ENCODE assay signal across 8 mouse cellular contexts in genomic region chr6:38355354-38355823, GRCm38 (mm10). TPM values are rescaled to one million over a fixed set of nuclear protein-coding genes. Genes with fewer than 3 reads are reported as not detected.
DNase-seq lines count a peak whose midpoint lies in the region; ATAC-seq and TF ChIP-seq lines count a peak whose summit lies in the region.

No protein-coding gene starts in this region.

- peaks cover 11% of the 10 kb centered on the region for H3K27me3 ChIP-seq in kidney, postnatal 0 days (ENCODE audit: insufficient read depth, low read length)
- H3K27me3 ChIP-seq in embryonic facial prominence, embryonic 15.5 days = peaks cover 50% of the 10 kb centered on the region
- H3K27me3 ChIP-seq in intestine, postnatal 0 days (replicated peaks; ENCODE audit: control insufficient read depth, insufficient read depth, low read length) = no peaks in the 10 kb centered on the region; the same call in 1 of the 2 replicates
- H3K27me3 ChIP-seq in neural tube, embryonic 12.5 days (replicated peaks) = peaks cover 63% of the 10 kb centered on the region

- no peak for DNase-seq in kidney, postnatal 0 days (ENCODE audit: low spot score)
- DNase-seq in kidney, adult 11 months = no peak
- DNase-seq in gastrocnemius, postnatal 25 days = no peak
- DNase-seq in spleen, postnatal 10 days (ENCODE audit: low spot score in 2 of 2) = no peak

- no peaks in the 10 kb centered on the region for H3K36me3 ChIP-seq in kidney, postnatal 0 days (ENCODE audit: insufficient read depth, low read length)
- no peaks in the 10 kb centered on the region for H3K36me3 ChIP-seq in embryonic facial prominence, embryonic 15.5 days
- no peaks in the 10 kb centered on the region for H3K36me3 ChIP-seq in intestine, postnatal 0 days (ENCODE audit: control insufficient read depth, insufficient read depth)
- H3K36me3 ChIP-seq in neural tube, embryonic 12.5 days = no peaks in the 10 kb centered on the region

- H3K4me1 ChIP-seq in kidney, postnatal 0 days (replicated peaks; ENCODE audit: insufficient read depth, low read length) = no peaks in the 10 kb centered on the region
- H3K4me1 ChIP-seq in embryonic facial prominence, embryonic 15.5 days = peaks cover 21% of the 10 kb centered on the region
- peaks cover 3% of the 10 kb centered on the region for H3K4me1 ChIP-seq in intestine, postnatal 0 days (replicated peaks; ENCODE audit: control insufficient read depth, insufficient read depth, low read length)
- H3K4me1 ChIP-seq in neural tube, embryonic 12.5 days = peaks cover 7% of the 10 kb centered on the region

- TF ChIP-seq CTCF in kidney, postnatal 0 days (IDR thresholded peaks at IDR 0.05; ENCODE audit: low read depth) = no peak
- no peak for TF ChIP-seq CTCF in intestine, postnatal 0 days (IDR thresholded peaks at IDR 0.05; ENCODE audit: low read depth)

- no peak overlapping the region for H3K9ac ChIP-seq in kidney, postnatal 0 days (ENCODE audit: low read depth, low read length)
- no peak overlapping the region for H3K9ac ChIP-seq in embryonic facial prominence, embryonic 15.5 days
- no peak overlapping the region for H3K9ac ChIP-seq in intestine, postnatal 0 days (ENCODE audit: low read depth, low read length)
- H3K9ac ChIP-seq in neural tube, embryonic 12.5 days = no peak overlapping the region

- ATAC-seq in kidney, postnatal 0 days (replicated peaks; ENCODE audit: low FRiP score, low read depth) = no peak
- ATAC-seq in embryonic facial prominence, embryonic 15.5 days (ENCODE audit: insufficient number of reproducible peaks, low FRiP score, low TSS enrichment, low read depth) = no peak
- ATAC-seq in intestine, postnatal 0 days = no peak
- no peak for ATAC-seq in neural tube, embryonic 12.5 days (ENCODE audit: low FRiP score, low read depth)
- no peak for ATAC-seq in megakaryocyte progenitor cell, adult 5-6 weeks (replicated peaks; ENCODE audit: poor library complexity)

- peak overlapping the region; percentile 69 for H3K4me2 ChIP-seq in kidney, postnatal 0 days (ENCODE audit: low read length)
- H3K4me2 ChIP-seq in embryonic facial prominence, embryonic 15.5 days (replicated peaks) = peak overlapping the region; percentile 81
- peak overlapping the region; percentile 75 for H3K4me2 ChIP-seq in intestine, postnatal 0 days (replicated peaks; ENCODE audit: low read depth)
- H3K4me2 ChIP-seq in neural tube, embryonic 12.5 days (replicated peaks) = 0 out of 2 replicates have a peak overlapping the region, but pooled peaks have one; percentile 71

- peak overlapping the region; percentile 62 for H3K4me3 ChIP-seq in kidney, postnatal 0 days (replicated peaks; ENCODE audit: low read depth, low read length)
- H3K4me3 ChIP-seq in embryonic facial prominence, embryonic 15.5 days (replicated peaks) = peak overlapping the region; percentile 72; the same call in 1 of the 2 replicates
- H3K4me3 ChIP-seq in intestine, postnatal 0 days (ENCODE audit: low read depth, low read length) = peak overlapping the region; percentile 72
- no peak overlapping the region for H3K4me3 ChIP-seq in neural tube, embryonic 12.5 days

- H3K9me3 ChIP-seq in kidney, postnatal 0 days (replicated peaks; ENCODE audit: low read length) = no peaks in the 10 kb centered on the region
- H3K9me3 ChIP-seq in embryonic facial prominence, embryonic 15.5 days (replicated peaks) = no peaks in the 10 kb centered on the region
- H3K9me3 ChIP-seq in intestine, postnatal 0 days (ENCODE audit: control insufficient read depth) = no peaks in the 10 kb centered on the region
- H3K9me3 ChIP-seq in neural tube, embryonic 12.5 days = no peaks in the 10 kb centered on the region

- H3K27ac ChIP-seq in kidney, postnatal 0 days = no peak overlapping the region
- H3K27ac ChIP-seq in embryonic facial prominence, embryonic 15.5 days (replicated peaks) = no peak overlapping the region
- H3K27ac ChIP-seq in intestine, postnatal 0 days (ENCODE audit: low read depth, low read length) = no peak overlapping the region
- H3K27ac ChIP-seq in neural tube, embryonic 12.5 days = no peak overlapping the region

- WGBS in kidney, postnatal 0 days = 5% methylated on average over 8 of the region's 8 CpGs
- 7% methylated on average over 8 of the region's 8 CpGs for WGBS in embryonic facial prominence, embryonic 15.5 days
- 14% methylated on average over 8 of the region's 8 CpGs for WGBS in intestine, postnatal 0 days
- 2% methylated on average over 8 of the region's 8 CpGs for WGBS in neural tube, embryonic 12.5 days

RNA-seq across cellular contexts. Expression of gene Zc3hav1, which starts 1.0 kb away (rescaled TPM):
- 5.4 and 5.6 TPM in 2 replicates for polyA plus RNA-seq in kidney, postnatal 0 days (2015; fragmentation: Nextera tagmentation; extraction: Ambion mirVana)
- 6.6 and 8.4 TPM in 2 replicates for polyA plus RNA-seq in embryonic facial prominence, embryonic 15.5 days (2015; fragmentation: Nextera tagmentation; extraction: Ambion mirVana)
- polyA plus RNA-seq in intestine, postnatal 0 days (2015; fragmentation: Nextera tagmentation; extraction: Ambion mirVana) = 22.7 and 22.8 TPM in 2 replicates
- 1.8 and 2.0 TPM in 2 replicates for polyA plus RNA-seq in neural tube, embryonic 12.5 days (2016; fragmentation: Nextera tagmentation; extraction: Ambion mirVana)
- 62.1 and 65.3 TPM in 2 replicates for total RNA-seq in megakaryocyte progenitor cell, adult 5-6 weeks (2015)
- 47.0 and 54.7 TPM in 2 replicates for total RNA-seq in megakaryocyte progenitor cell, adult 5-6 weeks (2017)
- total RNA-seq in gastrocnemius, postnatal 25 days (2021) = 1 to 10 TPM; 5.1 to 6.9 TPM

RNA-seq across cellular contexts. Expression of gene Ttc26, which starts 25.9 kb away (rescaled TPM):
- 4.3 and 5.1 TPM in 2 replicates for polyA plus RNA-seq in kidney, postnatal 0 days (2015; fragmentation: Nextera tagmentation; extraction: Ambion mirVana)
- polyA plus RNA-seq in embryonic facial prominence, embryonic 15.5 days (2015; fragmentation: Nextera tagmentation; extraction: Ambion mirVana) = 7.0 and 10.1 TPM in 2 replicates
- polyA plus RNA-seq in intestine, postnatal 0 days (2015; fragmentation: Nextera tagmentation; extraction: Ambion mirVana) = 0.71 and 0.85 TPM in 2 replicates
- 10.2 and 11.7 TPM in 2 replicates for polyA plus RNA-seq in neural tube, embryonic 12.5 days (2016; fragmentation: Nextera tagmentation; extraction: Ambion mirVana)
- 0.51 and 1.2 TPM in 2 replicates for total RNA-seq in megakaryocyte progenitor cell, adult 5-6 weeks (2015)
- total RNA-seq in megakaryocyte progenitor cell, adult 5-6 weeks (2017) = 2.5 TPM in 2 replicates
- 1 to 10 TPM; 1.1 to 1.7 TPM for total RNA-seq in gastrocnemius, postnatal 25 days (2021)

RNA-seq across cellular contexts. Expression of gene Zc3hav1l, which starts 56.3 kb away (rescaled TPM):
- polyA plus RNA-seq in kidney, postnatal 0 days (2015; fragmentation: Nextera tagmentation; extraction: Ambion mirVana) = 4.9 and 5.3 TPM in 2 replicates
- polyA plus RNA-seq in embryonic facial prominence, embryonic 15.5 days (2015; fragmentation: Nextera tagmentation; extraction: Ambion mirVana) = 9.0 and 10.4 TPM in 2 replicates
- polyA plus RNA-seq in intestine, postnatal 0 days (2015; fragmentation: Nextera tagmentation; extraction: Ambion mirVana) = 1.6 TPM in 2 replicates
- 12.9 and 14.9 TPM in 2 replicates for polyA plus RNA-seq in neural tube, embryonic 12.5 days (2016; fragmentation: Nextera tagmentation; extraction: Ambion mirVana)
- 11.5 and 11.6 TPM in 2 replicates for total RNA-seq in megakaryocyte progenitor cell, adult 5-6 weeks (2015)
- 4.4 and 4.9 TPM in 2 replicates for total RNA-seq in megakaryocyte progenitor cell, adult 5-6 weeks (2017)
- total RNA-seq in gastrocnemius, postnatal 25 days (2021) = 1 to 10 TPM in 1 of 2 experiments, under 1 TPM in 1; 0.84 to 1.0 TPM
